Mouse (Mus musculus) olfactory bulb, adult 2 months (tissue): ENCODE results near the gene Gkn1. TPM values are rescaled to one million over a fixed set of nuclear protein-coding genes. Genes with fewer than 3 reads are reported as not detected.

Source experiments
- H3K27ac ChIP-seq: fragments of 200-500 bp; 2 replicates; pipeline ENCODE4 v1.5.1; 2012; ENCODE audit warnings: low read depth, low read length; ENCODE audit not compliant: insufficient read depth
- H3K4me1 ChIP-seq: fragments of 200-500 bp; 2 replicates; pipeline ENCODE4 v1.6.1; 2012; ENCODE audit warnings: low read length; ENCODE audit not compliant: control insufficient read depth, insufficient read depth
- H3K4me3 ChIP-seq: fragments of 200-500 bp; 2 replicates; pipeline ENCODE4 v1.5.1; 2012; ENCODE audit warnings: mild to moderate bottlenecking, low read depth, low read length, moderate library complexity; ENCODE audit not compliant: insufficient read depth
- CTCF ChIP-seq: fragments of 200-500 bp; IDR thresholded peaks from 2 replicates; pipeline ENCODE4 v1.5.1; 2012; ENCODE audit warnings: low read depth, mild to moderate bottlenecking, low read length, moderate library complexity; ENCODE audit not compliant: insufficient read depth
- POLR2A ChIP-seq: fragments of 200-500 bp; IDR thresholded peaks from 2 replicates; pipeline ENCODE4 v1.6.1; 2012; ENCODE audit warnings: mild to moderate bottlenecking, low read depth, low read length, moderate library complexity; ENCODE audit not compliant: insufficient read depth
- WGBS: fragments of 180-500 bp; shearing (Covaris S2); methylation state at CpG from one replicate; pipeline ENCODE4 v1.1.7; 2018; 5-methylcytosine and 5-hydroxymethylcytosine counted together
- polyA plus RNA-seq: library from polyadenylated mRNA; stranded (reverse); fragments of >200 nt; gene quantifications from 2 replicates; pipeline ENCODE4 v1.2.4, GENCODE M21; 2012; ENCODE audit warnings: low replicate concordance; ENCODE audit not compliant: missing spikeins, insufficient read depth, insufficient read length

Gene Gkn1
- polyA plus RNA-seq, 1 experiment, result not detected

DNA sequence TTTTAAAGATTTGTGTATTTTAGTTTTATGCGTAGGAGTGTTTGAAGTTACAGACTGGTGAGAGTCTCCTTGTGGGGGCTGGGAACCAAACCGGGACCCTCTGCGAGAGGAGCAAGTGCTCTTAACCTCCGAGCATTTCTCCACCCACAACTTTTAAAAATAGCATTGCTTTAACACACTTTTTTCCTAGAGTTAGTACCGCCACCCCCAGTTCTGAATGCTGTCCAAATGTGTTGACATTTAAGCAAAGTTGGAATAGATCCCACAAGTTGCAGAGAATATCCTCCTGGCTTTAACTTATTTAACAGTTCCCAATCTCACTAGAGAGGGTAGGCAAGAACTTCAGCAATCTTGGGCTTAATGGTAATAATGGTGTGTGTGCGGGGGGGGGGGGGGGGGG, 34.0 kb upstream of the Gkn1 start:
- 35% methylated on average over 6 of the region's 6 CpGs for WGBS
- Histone ChIP-seq H3K27ac (no peak overlapping the region), H3K4me3 (no peak overlapping the region), H3K4me1 (peaks cover 8% of the 10 kb centered on the region)
- TF ChIP-seq CTCF, result no peak
- no peak for TF ChIP-seq POLR2A

DNA sequence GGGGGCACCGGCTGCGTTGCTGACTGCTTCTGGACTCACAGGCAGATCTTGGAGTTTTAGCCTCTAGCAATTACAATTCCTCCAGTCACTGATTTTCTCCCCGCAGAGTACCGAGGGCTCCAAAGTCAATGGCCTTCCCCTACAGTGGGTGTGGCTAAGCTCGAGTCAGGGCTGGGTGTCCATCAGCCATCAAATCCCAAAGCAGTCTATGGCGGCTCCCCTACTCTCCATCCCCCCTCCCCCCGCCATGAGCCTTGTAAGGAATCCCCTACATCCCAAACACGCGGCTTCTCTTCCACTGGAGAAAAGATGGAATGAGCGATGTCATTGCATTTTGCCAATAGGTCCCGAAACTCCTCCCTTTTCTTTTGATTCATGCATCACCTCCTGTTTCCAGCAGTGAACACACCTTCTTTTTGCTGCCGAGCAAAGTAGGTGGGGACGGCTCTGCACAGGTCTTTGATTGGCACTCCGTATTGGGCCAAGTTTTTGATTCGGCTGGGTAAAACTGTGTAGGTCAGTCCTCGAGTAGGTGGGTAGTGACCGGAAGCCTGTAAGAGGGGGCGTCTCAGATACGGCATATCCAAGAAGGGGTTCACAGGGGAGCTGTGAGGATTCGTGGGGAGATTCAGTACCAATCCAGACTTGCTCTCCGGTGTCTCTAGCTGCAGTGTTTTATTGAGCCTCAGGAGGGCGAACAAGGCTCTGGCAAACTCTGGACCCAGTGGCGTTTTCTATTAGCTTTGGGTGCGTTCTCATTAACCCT, 33.4 kb upstream of the Gkn1 start:
- TF ChIP-seq POLR2A, result no peak
- TF ChIP-seq CTCF, result no peak
- 8% methylated on average over 24 of the region's 24 CpGs for WGBS
- H3K27ac ChIP-seq, result no peak overlapping the region
- peak overlapping the region; percentile 16 for H3K4me3 ChIP-seq
- H3K4me1 ChIP-seq, result peaks cover 8% of the 10 kb centered on the region

DNA sequence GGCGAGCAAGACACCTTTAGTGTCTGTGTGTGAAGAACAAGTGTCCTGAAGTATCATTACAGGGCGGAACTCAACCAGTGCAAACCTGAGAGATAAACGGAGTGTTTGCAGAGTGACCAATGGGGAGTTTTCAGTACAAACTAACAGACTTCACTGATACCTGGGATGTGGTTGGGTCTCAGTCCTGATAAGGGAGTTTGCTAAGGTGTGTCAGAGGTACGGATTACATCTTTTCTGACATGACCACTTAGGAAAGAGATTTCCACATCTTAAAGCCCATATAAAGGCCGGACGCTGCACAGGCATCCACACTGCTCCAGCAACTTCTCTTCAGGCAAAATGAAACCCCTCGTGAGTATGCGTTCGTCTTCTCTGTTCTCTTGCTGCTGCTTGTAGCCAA, 22.3 kb upstream of the Gkn1 start, which contains the start of gene Gkn2:
Gene Gkn2, plus strand, starts transcription at position 301 of the 400 bp plus-strand sequence.
- TF ChIP-seq POLR2A (no peak), CTCF (no peak)
- no peaks in the 10 kb centered on the region for H3K4me1 ChIP-seq
- H3K27ac ChIP-seq, result no peak within 1 kb of the TSS
- no peak within 1 kb of the TSS for H3K4me3 ChIP-seq
- 93% methylated on average over 9 of the region's 9 CpGs for WGBS

DNA sequence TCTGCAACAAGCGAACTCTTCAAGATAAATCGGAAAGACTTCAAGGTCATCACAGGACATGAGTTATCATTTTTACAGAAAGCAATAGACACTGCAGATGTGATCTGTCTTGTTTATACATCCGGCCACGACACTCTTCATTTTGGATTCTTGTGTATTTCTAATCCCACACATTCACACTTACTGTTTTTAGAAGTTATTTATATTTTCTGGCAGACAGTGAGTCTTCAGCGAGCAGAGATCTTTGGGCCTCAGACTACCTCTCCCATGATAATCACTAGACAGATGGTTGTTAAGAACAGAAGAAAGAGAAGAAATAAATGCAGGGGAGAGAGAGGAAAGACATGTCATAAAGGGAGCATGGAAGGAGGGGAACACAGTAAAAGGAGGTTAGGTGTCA, 18.5 kb upstream of the Gkn1 start:
- 90% methylated on average over 5 of the region's 5 CpGs for whole genome bisulfite sequencing

DNA sequence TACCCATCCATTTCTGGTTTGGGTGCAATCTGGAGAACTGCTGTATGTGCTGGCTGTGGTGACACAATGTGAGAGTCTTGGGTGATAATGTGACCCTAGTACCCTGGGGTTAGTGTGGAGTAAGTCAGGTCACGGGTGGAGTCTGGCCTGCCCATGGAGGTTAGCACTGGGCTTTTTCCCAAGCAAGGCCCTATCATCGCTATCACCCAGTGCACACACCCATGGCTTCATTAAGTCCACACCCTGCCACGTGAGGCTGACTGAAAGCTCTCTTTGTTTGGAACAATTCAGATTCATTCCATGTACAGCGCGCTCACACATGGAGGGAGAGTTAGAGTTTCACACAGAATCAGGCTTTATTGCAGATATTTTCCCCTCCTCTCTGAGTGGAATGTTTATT, 3.7 kb upstream of the Gkn1 start:
- H3K4me3 ChIP-seq, result no peak overlapping the region
- H3K4me1 ChIP-seq, result no peaks in the 10 kb centered on the region
- H3K27ac ChIP-seq, result no peak overlapping the region
- whole genome bisulfite sequencing, result 78% methylated on average over 5 of the region's 5 CpGs
- TF ChIP-seq POLR2A (no peak), CTCF (no peak)

More for the DNA sequence above, 18.5 kb upstream of the Gkn1 start:
- no peak overlapping the region for H3K27ac ChIP-seq
- H3K4me3 ChIP-seq, result no peak overlapping the region
- H3K4me1 ChIP-seq, result no peaks in the 10 kb centered on the region
- TF ChIP-seq CTCF (no peak), POLR2A (no peak)

DNA sequence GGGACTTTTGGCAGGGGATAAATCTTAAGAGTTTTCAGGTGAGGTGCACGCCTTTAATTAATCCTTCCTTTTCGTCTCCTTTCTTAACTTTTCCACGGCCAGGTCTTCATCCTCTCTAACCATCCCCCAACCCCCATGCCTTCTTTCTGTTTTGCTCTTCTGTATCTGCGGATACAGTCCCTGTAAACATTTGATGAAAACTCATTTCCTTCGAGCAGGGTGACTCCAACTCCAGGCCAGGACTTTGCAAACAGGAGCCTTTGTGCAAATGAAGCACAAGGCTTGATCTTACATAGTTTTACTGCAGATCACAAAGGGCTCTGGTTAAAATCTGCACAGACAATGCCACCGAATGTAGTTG, 14.8 kb downstream of the Gkn1 start:
- Histone ChIP-seq H3K4me3 (no peak overlapping the region), H3K4me1 (peaks cover 11% of the 10 kb centered on the region), H3K27ac (no peak overlapping the region)
- 34% methylated on average over 6 of the region's 6 CpGs for WGBS
- no peak for TF ChIP-seq CTCF

DNA sequence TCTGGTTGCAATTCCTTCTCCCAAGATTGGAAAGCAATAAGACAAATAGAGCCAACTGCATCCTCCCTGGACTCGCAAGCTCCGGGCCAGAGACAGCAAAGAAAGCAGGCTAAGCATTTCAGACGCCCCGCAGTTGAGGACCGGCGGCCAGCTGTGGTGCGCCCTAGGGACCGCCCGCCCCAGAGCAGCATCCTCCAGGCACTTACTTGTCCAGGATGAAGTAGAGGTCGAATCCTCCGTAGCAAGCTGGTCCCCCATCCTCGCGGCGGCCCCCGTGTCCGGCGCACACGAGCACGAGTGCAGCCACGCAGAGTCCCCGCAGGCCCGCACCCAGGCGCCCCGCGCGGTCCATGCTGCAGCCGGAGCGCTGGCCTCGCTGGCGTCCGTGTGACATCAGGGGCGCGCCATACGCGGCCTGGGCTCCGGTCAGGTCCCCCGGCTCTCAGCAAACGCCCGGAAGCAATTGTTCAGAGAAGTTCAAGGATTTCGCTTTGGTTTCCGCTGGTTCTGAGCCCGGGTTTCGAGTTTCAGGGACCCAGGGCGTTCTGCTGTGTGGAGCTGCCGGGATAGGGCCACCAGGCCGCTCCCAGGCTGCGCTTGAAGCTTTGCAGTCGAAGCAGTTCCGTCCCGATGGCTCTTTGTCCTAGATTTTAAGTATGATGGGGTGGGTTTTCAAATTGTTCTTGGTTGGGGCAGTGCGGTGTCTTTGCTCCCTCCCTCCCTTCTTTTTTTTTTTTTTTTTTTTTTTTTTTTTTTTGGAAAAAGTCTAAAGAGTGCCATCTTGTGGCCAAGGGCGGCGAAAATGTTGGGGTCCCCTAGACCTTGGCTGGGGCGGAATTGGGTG, 15.4 kb downstream of the Gkn1 start, which contains the start of gene Antxr1:
Gene Antxr1, minus strand, starts transcription at position 731 of the 844 bp plus-strand sequence.
- under 1% methylated on average over 54 of the region's 54 CpGs for WGBS
- H3K27ac ChIP-seq, result no peak within 1 kb of the TSS
- peaks cover 11% of the 10 kb centered on the region for H3K4me1 ChIP-seq
- peak within 1 kb of the TSS; percentile 67 for H3K4me3 ChIP-seq
- TF ChIP-seq CTCF (no peak), POLR2A (no peak)

DNA sequence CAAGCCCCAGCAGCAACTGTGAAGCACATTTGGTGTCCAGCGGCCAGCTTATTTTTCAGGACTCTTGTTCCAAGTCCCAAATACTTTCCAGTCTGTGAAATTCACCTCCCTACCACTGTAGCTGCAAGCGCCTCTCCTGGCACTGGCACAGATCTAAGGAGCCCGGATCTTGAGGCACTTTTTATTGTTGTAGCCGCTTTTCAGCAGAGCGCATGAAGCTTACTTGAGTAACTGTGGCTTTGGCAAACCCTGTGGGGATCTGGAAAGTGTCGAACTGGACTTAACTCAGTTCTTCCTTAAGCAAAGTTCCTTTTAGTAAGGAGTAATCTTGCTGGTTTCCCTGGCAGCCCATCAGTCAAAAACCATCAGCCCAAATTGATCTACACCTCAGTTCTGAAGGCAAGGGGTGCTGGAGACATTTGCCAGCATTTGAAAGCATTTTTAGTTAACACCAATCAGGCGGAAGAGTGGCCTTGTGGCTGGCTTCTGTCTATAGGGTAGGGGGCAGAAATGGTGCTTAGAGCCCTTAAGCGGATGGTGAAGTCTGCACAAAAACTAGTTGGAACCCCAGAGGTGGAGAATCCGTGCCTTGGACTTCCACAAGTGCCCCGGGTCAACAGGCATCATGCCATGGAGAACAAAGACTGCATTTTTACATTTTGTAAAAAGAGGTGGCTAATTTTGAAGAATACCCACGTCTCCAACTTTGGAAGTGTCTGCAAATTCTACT, 16.2 kb downstream of the Gkn1 start:
- Histone ChIP-seq H3K4me1 (peaks cover 11% of the 10 kb centered on the region), H3K27ac (no peak overlapping the region), H3K4me3 (peak overlapping the region; percentile 67)
- TF ChIP-seq POLR2A (no peak), CTCF (no peak)
- WGBS, result 16% methylated on average over 11 of the region's 11 CpGs
